8 mouse cellular contexts compared by ENCODE assay signal in the genomic region with DNA sequence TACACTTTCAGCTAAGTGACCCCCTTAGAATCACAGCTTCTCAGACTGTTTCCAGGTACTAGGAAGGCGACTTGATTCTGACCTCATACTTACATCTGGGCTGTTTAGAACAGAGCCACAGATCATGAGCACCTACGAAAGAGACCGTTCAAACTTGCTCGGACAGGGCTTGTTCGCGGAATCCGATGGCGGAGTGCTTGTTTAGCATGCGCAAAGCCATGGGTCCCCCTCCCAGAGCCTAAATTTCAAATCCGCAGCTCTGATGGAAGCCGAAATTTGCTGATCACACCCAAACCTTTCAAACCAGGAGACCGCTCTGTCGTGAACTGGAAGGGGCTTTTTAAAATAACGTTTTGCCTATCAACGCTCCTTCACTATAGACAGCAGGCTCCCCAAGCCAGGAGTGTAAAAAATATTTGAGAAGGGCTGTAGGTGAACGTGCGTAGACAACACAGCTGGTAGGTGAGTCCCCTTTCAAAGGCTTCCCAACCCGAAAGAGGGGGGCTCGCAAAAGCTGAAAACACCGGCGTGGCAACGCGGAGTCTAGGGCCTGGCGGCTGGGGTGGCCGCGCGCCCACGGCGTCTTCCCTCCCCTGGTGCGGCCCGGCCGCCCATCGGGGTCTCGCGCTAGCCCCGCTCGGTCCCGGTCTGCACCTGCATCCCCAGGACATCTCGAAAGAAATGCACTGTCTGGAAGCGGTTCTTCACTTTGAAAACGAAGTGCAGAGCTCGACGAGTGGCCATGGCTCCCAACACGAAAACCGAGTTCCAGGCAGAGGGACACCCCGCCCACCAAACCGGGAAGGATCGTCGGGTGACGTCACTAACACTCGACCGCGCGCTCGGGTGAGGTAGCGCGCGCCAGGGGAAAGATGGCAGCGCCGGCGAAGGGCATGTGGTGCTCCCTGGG. TPM values are rescaled to one million over a fixed set of nuclear protein-coding genes. Genes with fewer than 3 reads are reported as not detected.
A peak's percentile ranks its signal among the peaks of the same experiment; 100 is the strongest.
DNase-seq lines count a peak whose midpoint lies in the region; ATAC-seq lines count a peak whose summit lies in the region.

A gene (plus strand): TSS at position 815 of the 910 bp plus-strand sequence.
A gene (minus strand): TSS at position 825 of the 910 bp plus-strand sequence.

- peaks cover 18% of the 10 kb centered on the region for H3K4me1 ChIP-seq in hindbrain, embryonic 14.5 days (replicated peaks; ENCODE audit: control insufficient read depth, insufficient read depth, low read length)

- no peaks in the 10 kb centered on the region for H3K27me3 ChIP-seq in hindbrain, embryonic 14.5 days (ENCODE audit: control insufficient read depth, insufficient read depth, low read length)

- under 1% methylated on average over 61 of the region's 61 CpGs for WGBS in hindbrain, embryonic 14.5 days

- H3K4me3 ChIP-seq in hindbrain, embryonic 14.5 days (replicated peaks; ENCODE audit: low read length) = peak within 1 kb of the TSS; percentile 92

- peak within 1 kb of the TSS; percentile 81 for H3K4me2 ChIP-seq in hindbrain, embryonic 14.5 days (replicated peaks)

- peak; percentile 85 for ATAC-seq in hindbrain, embryonic 14.5 days (ENCODE audit: low FRiP score)

- peaks cover 25% of the 10 kb centered on the region for H3K36me3 ChIP-seq in hindbrain, embryonic 14.5 days (replicated peaks; ENCODE audit: control insufficient read depth, insufficient read depth)

- H3K9me3 ChIP-seq in hindbrain, embryonic 14.5 days (ENCODE audit: control insufficient read depth, low read length) = no peaks in the 10 kb centered on the region

- peak; percentile 96 for DNase-seq in NIH3T3 (ENCODE audit: low read depth)
- peak; percentile 98 for DNase-seq in cerebellum, postnatal 10 days
- DNase-seq in frontal cortex, postnatal 14 days (ENCODE audit: low spot score in 2 of 2) = peak; percentile 81 to 89
- DNase-seq in hindbrain, embryonic 14.5 days (ENCODE audit: low spot score) = peak; percentile 97
- peak; percentile 91 to 94 for DNase-seq in layer of hippocampus, postnatal 36 days
- peak; percentile 96 for DNase-seq in lung, postnatal 36 days
- DNase-seq in retina, postnatal 1 day = peak; percentile 95
- DNase-seq in urinary bladder, adult 18-20 months (ENCODE audit: low spot score in 2 of 2) = peak; percentile 83 to 89

- H3K27ac ChIP-seq in hindbrain, embryonic 14.5 days = peak within 1 kb of the TSS; percentile 87

- peak within 1 kb of the TSS; percentile 92 for H3K9ac ChIP-seq in hindbrain, embryonic 14.5 days

RNA-seq across cellular contexts. Expression of the first gene that starts in this region (rescaled TPM):
- polyA plus RNA-seq in hindbrain, embryonic 14.5 days (2014; fragmentation: Nextera tagmentation; extraction: Ambion mirVana) = 23.3 and 25.0 TPM in 2 replicates
- total RNA-seq in layer of hippocampus, postnatal 36 days (2021) = 10 to 100 TPM; 16.8 to 17.4 TPM

RNA-seq across cellular contexts. Expression of the second gene that starts in this region (rescaled TPM):
- 127 TPM in 2 replicates for polyA plus RNA-seq in hindbrain, embryonic 14.5 days (2014; fragmentation: Nextera tagmentation; extraction: Ambion mirVana)
- 10 to 100 TPM; 51.6 to 59.4 TPM for total RNA-seq in layer of hippocampus, postnatal 36 days (2021)

Comparison
In these comparisons a context has a peak if more than half of its experiments do, and no peak if none do; other contexts are left out.
1. Peak in every context shown above with its lines: DNase-seq, ATAC-seq, H3K4me3 ChIP-seq and H3K27ac ChIP-seq.